Comparison of ENCODE assay signal across 27 mouse cellular contexts in the genomic region with DNA sequence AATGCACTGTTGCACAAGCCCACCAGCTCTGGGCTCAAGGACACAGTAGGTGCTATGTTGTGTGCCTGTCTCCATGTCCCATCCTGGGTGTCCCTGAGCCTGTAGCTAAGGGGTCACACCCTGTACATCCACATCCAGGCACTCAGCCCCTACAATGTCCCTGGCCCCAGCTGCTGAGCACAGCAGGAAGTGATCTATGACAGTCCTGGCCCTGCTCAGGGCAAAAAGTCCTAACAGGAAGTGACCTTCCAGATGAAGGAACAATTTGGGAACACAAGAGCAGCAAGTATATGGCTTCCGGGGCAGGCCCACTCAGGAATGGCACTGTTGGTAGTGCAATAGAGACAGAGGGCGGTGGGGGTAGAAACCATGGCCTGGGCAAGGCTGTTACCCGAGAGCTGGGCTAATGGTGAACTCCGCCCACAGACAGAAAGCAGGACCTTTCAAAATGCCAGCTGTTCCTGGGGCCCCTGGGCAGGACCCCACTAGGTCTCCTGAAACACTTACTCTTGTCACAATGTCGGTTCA. TPM values are rescaled to one million over a fixed set of nuclear protein-coding genes. Genes with fewer than 3 reads are reported as not detected.
DNase-seq lines count a peak whose midpoint lies in the region; ATAC-seq and TF ChIP-seq lines count a peak whose summit lies in the region.
"Had no signal": no experiment of that assay in that cellular context is flagged by ENCODE, and none has a peak within 500 bp of the region (broad histone marks: within the 10 kb centered on the region; RNA-seq: fewer than 3 reads in every experiment).

No protein-coding gene starts in this region.

- peaks cover 25% of the 10 kb centered on the region for H3K36me3 ChIP-seq in forebrain, embryonic 11.5 days (ENCODE audit: control insufficient read depth, insufficient read depth, low read length)
- peaks cover 84% of the 10 kb centered on the region for H3K36me3 ChIP-seq in forebrain, embryonic 12.5 days (replicated peaks)
- H3K36me3 ChIP-seq in liver, embryonic 16.5 days (ENCODE audit: control insufficient read depth, insufficient read depth) = peaks cover 5% of the 10 kb centered on the region
- H3K36me3 ChIP-seq in liver, embryonic 11.5 days (ENCODE audit: control insufficient read depth, insufficient read depth, low read length) = peaks cover 45% of the 10 kb centered on the region
- H3K36me3 ChIP-seq in stomach, postnatal 0 days (ENCODE audit: control insufficient read depth, insufficient read depth, low read length) = peaks cover 37% of the 10 kb centered on the region
- H3K36me3 ChIP-seq: G1E had no signal

- no peaks in the 10 kb centered on the region for H3K9me3 ChIP-seq in forebrain, embryonic 11.5 days (ENCODE audit: control insufficient read depth, low read length)
- H3K9me3 ChIP-seq in forebrain, embryonic 12.5 days = no peaks in the 10 kb centered on the region
- H3K9me3 ChIP-seq in liver, embryonic 16.5 days (replicated peaks; ENCODE audit: control insufficient read depth, low read length) = no peaks in the 10 kb centered on the region
- no peaks in the 10 kb centered on the region for H3K9me3 ChIP-seq in liver, embryonic 11.5 days (ENCODE audit: control insufficient read depth, low read length)
- no peaks in the 10 kb centered on the region for H3K9me3 ChIP-seq in stomach, postnatal 0 days (ENCODE audit: control insufficient read depth, low read length)
- H3K9me3 ChIP-seq: forebrain, embryonic 13.5 days; heart, embryonic 13.5 days; kidney, embryonic 15.5 days; limb, embryonic 15.5 days; liver, embryonic 15.5 days; midbrain, embryonic 10.5 days; midbrain, embryonic 15.5 days had no signal

- WGBS in forebrain, embryonic 11.5 days = 84% methylated on average over 5 of the region's 5 CpGs
- WGBS in forebrain, embryonic 12.5 days = 84% methylated on average over 5 of the region's 5 CpGs
- 55% methylated on average over 5 of the region's 5 CpGs for WGBS in liver, embryonic 16.5 days (ENCODE audit: insufficient replicate concordance)
- WGBS in liver, embryonic 11.5 days = 72% methylated on average over 5 of the region's 5 CpGs
- 66% methylated on average over 5 of the region's 5 CpGs for WGBS in stomach, postnatal 0 days

- no peak for TF ChIP-seq EP300 in stomach, postnatal 0 days (optimal IDR thresholded peaks at IDR 0.05)

- H3K27me3 ChIP-seq in forebrain, embryonic 11.5 days (ENCODE audit: control insufficient read depth, insufficient read depth, low read length) = no peaks in the 10 kb centered on the region
- no peaks in the 10 kb centered on the region for H3K27me3 ChIP-seq in forebrain, embryonic 12.5 days
- no peaks in the 10 kb centered on the region for H3K27me3 ChIP-seq in liver, embryonic 16.5 days (ENCODE audit: control insufficient read depth, insufficient read depth, low read depth, low read length)
- no peaks in the 10 kb centered on the region for H3K27me3 ChIP-seq in liver, embryonic 11.5 days (replicated peaks; ENCODE audit: control insufficient read depth, insufficient read depth, low read length)
- no peaks in the 10 kb centered on the region for H3K27me3 ChIP-seq in stomach, postnatal 0 days (ENCODE audit: control insufficient read depth, insufficient read depth, low read length)
- H3K27me3 ChIP-seq: forebrain, embryonic 13.5 days; heart, embryonic 13.5 days; kidney, embryonic 15.5 days; limb, embryonic 15.5 days; liver, embryonic 15.5 days; midbrain, embryonic 15.5 days had no signal

- peak; percentile 35 for DNase-seq in forebrain, embryonic 11.5 days (ENCODE audit: low spot score)
- DNase-seq in liver, embryonic 11.5 days (ENCODE audit: low spot score) = no peak
- peak; percentile 36 for DNase-seq in testis, postnatal 10 days (ENCODE audit: low spot score)
- DNase-seq in testis, postnatal 14 days (ENCODE audit: low spot score) = no peak
- peak; percentile 9 for DNase-seq in stomach, postnatal 0 days (ENCODE audit: low spot score)
- DNase-seq: adrenal gland, adult 8-10 months; cerebellum, adult 18-20 months; heart, postnatal 10 days; left cerebral cortex, postnatal 4 days; thymus, postnatal 14 days had no signal

- no peak for ATAC-seq in forebrain, embryonic 11.5 days (replicated peaks; ENCODE audit: low FRiP score)
- no peak for ATAC-seq in forebrain, embryonic 12.5 days (ENCODE audit: low FRiP score)
- peak; percentile 22; the same call in 1 of the 2 replicates for ATAC-seq in liver, embryonic 16.5 days (ENCODE audit: low read depth)
- no peak for ATAC-seq in liver, embryonic 11.5 days (replicated peaks; ENCODE audit: low FRiP score)
- ATAC-seq in stomach, postnatal 0 days (ENCODE audit: low FRiP score, low TSS enrichment) = no peak
- ATAC-seq: forebrain, embryonic 13.5 days; intestine, postnatal 0 days; midbrain, embryonic 15.5 days had no signal

- H3K27ac ChIP-seq in forebrain, embryonic 11.5 days (ENCODE audit: low read depth, low read length) = no peak overlapping the region
- H3K27ac ChIP-seq in forebrain, embryonic 12.5 days = no peak overlapping the region
- no peak overlapping the region for H3K27ac ChIP-seq in liver, embryonic 16.5 days (ENCODE audit: low read length)
- no peak overlapping the region for H3K27ac ChIP-seq in liver, embryonic 11.5 days (ENCODE audit: low read depth, low read length)
- no peak overlapping the region for H3K27ac ChIP-seq in stomach, postnatal 0 days (replicated peaks)
- H3K27ac ChIP-seq: forebrain, embryonic 13.5 days; heart, embryonic 13.5 days; hindbrain, embryonic 14.5 days; kidney, embryonic 15.5 days; limb, embryonic 15.5 days; liver, embryonic 15.5 days; macrophage; midbrain, embryonic 10.5 days; midbrain, embryonic 15.5 days had no signal

- no peak overlapping the region for H3K9ac ChIP-seq in forebrain, embryonic 11.5 days (ENCODE audit: low read length)
- H3K9ac ChIP-seq in forebrain, embryonic 12.5 days = no peak overlapping the region
- H3K9ac ChIP-seq in liver, embryonic 16.5 days (ENCODE audit: low read depth, low read length) = no peak overlapping the region
- H3K9ac ChIP-seq in liver, embryonic 11.5 days (ENCODE audit: low read depth, low read length) = no peak overlapping the region
- no peak overlapping the region for H3K9ac ChIP-seq in stomach, postnatal 0 days (ENCODE audit: low read length)
- H3K9ac ChIP-seq: forebrain, embryonic 13.5 days; heart, embryonic 13.5 days; hindbrain, embryonic 14.5 days; kidney, embryonic 15.5 days; limb, embryonic 15.5 days; liver, embryonic 15.5 days; midbrain, embryonic 15.5 days had no signal

- no peak overlapping the region for H3K4me2 ChIP-seq in forebrain, embryonic 11.5 days (ENCODE audit: low read depth, low read length, severe bottlenecking)
- no peak overlapping the region for H3K4me2 ChIP-seq in forebrain, embryonic 12.5 days
- H3K4me2 ChIP-seq in liver, embryonic 16.5 days (ENCODE audit: low read depth, low read length) = no peak overlapping the region
- H3K4me2 ChIP-seq in liver, embryonic 11.5 days = no peak overlapping the region
- no peak overlapping the region for H3K4me2 ChIP-seq in stomach, postnatal 0 days (replicated peaks; ENCODE audit: low read depth)
- H3K4me2 ChIP-seq: forebrain, embryonic 13.5 days; heart, embryonic 13.5 days; hindbrain, embryonic 14.5 days; kidney, embryonic 15.5 days; limb, embryonic 15.5 days; liver, embryonic 15.5 days; midbrain, embryonic 15.5 days had no signal

- no peaks in the 10 kb centered on the region for H3K4me1 ChIP-seq in forebrain, embryonic 11.5 days (replicated peaks; ENCODE audit: control insufficient read depth, insufficient read depth, low read length)
- 0 out of 2 replicates have a peak, but pooled peaks cover 1% of the 10 kb centered on the region for H3K4me1 ChIP-seq in forebrain, embryonic 12.5 days
- no peaks in the 10 kb centered on the region; the same call in 1 of the 2 replicates for H3K4me1 ChIP-seq in liver, embryonic 16.5 days (ENCODE audit: control insufficient read depth, low read depth, low read length)
- H3K4me1 ChIP-seq in liver, embryonic 11.5 days (replicated peaks; ENCODE audit: control insufficient read depth, insufficient read depth, low read length) = no peaks in the 10 kb centered on the region
- H3K4me1 ChIP-seq in stomach, postnatal 0 days (replicated peaks; ENCODE audit: control insufficient read depth, insufficient read depth) = no peaks in the 10 kb centered on the region
- H3K4me1 ChIP-seq: forebrain, embryonic 13.5 days; midbrain, embryonic 15.5 days had no signal

- no peak overlapping the region for H3K4me3 ChIP-seq in forebrain, embryonic 11.5 days (ENCODE audit: low read depth, low read length)
- H3K4me3 ChIP-seq in forebrain, embryonic 12.5 days (replicated peaks) = no peak overlapping the region
- H3K4me3 ChIP-seq in liver, embryonic 16.5 days (ENCODE audit: low read depth, low read length) = no peak overlapping the region
- no peak overlapping the region for H3K4me3 ChIP-seq in liver, embryonic 11.5 days (ENCODE audit: low read depth, low read length)
- H3K4me3 ChIP-seq in stomach, postnatal 0 days (ENCODE audit: low read depth, low read length) = no peak overlapping the region
- H3K4me3 ChIP-seq: erythroblast, embryonic 14.5 days; forebrain, embryonic 13.5 days; heart, embryonic 13.5 days; kidney, embryonic 15.5 days; limb, embryonic 15.5 days; liver, embryonic 15.5 days; midbrain, embryonic 10.5 days; midbrain, embryonic 15.5 days had no signal

- no peak for TF ChIP-seq CTCF in stomach, postnatal 0 days (IDR thresholded peaks at IDR 0.05; ENCODE audit: low read depth)

RNA-seq across cellular contexts. Expression of a gene that starts 7.8 kb away (rescaled TPM):
- 64.4 and 67.7 TPM in 2 replicates for polyA plus RNA-seq in forebrain, embryonic 11.5 days (2014; fragmentation: Nextera tagmentation; extraction: Ambion mirVana)
- polyA plus RNA-seq in forebrain, embryonic 12.5 days (2016; fragmentation: Nextera tagmentation; extraction: Ambion mirVana) = 69.0 and 70.6 TPM in 2 replicates
- 10.6 and 11.6 TPM in 2 replicates for polyA plus RNA-seq in liver, embryonic 16.5 days (2015; fragmentation: Nextera tagmentation; extraction: Ambion mirVana)
- polyA plus RNA-seq in liver, embryonic 11.5 days (2014; fragmentation: Nextera tagmentation; extraction: Ambion mirVana) = 33.1 and 36.5 TPM in 2 replicates
- polyA plus RNA-seq in stomach, postnatal 0 days (2015; fragmentation: Nextera tagmentation; extraction: Ambion mirVana) = 24.0 and 25.4 TPM in 2 replicates

RNA-seq across cellular contexts. Expression of a gene that starts 13.6 kb away (rescaled TPM):
- polyA plus RNA-seq in forebrain, embryonic 11.5 days (2014; fragmentation: Nextera tagmentation; extraction: Ambion mirVana) = 14.2 and 15.6 TPM in 2 replicates
- 9.2 and 10.6 TPM in 2 replicates for polyA plus RNA-seq in forebrain, embryonic 12.5 days (2016; fragmentation: Nextera tagmentation; extraction: Ambion mirVana)
- 24.2 and 26.0 TPM in 2 replicates for polyA plus RNA-seq in liver, embryonic 16.5 days (2015; fragmentation: Nextera tagmentation; extraction: Ambion mirVana)
- 27.1 and 30.1 TPM in 2 replicates for polyA plus RNA-seq in liver, embryonic 11.5 days (2014; fragmentation: Nextera tagmentation; extraction: Ambion mirVana)
- 81.8 and 92.1 TPM in 2 replicates for polyA plus RNA-seq in stomach, postnatal 0 days (2015; fragmentation: Nextera tagmentation; extraction: Ambion mirVana)

RNA-seq across cellular contexts. Expression of a gene that starts 39.9 kb away (rescaled TPM):
- polyA plus RNA-seq in forebrain, embryonic 11.5 days (2014; fragmentation: Nextera tagmentation; extraction: Ambion mirVana) = not detected in 2 replicates
- not detected in 2 replicates for polyA plus RNA-seq in forebrain, embryonic 12.5 days (2016; fragmentation: Nextera tagmentation; extraction: Ambion mirVana)
- polyA plus RNA-seq in liver, embryonic 16.5 days (2015; fragmentation: Nextera tagmentation; extraction: Ambion mirVana) = not detected in 2 replicates
- polyA plus RNA-seq in liver, embryonic 11.5 days (2014; fragmentation: Nextera tagmentation; extraction: Ambion mirVana) = not detected in 2 replicates
- polyA plus RNA-seq in stomach, postnatal 0 days (2015; fragmentation: Nextera tagmentation; extraction: Ambion mirVana) = not detected in 2 replicates
- polyA plus RNA-seq: embryonic facial prominence, embryonic 14.5 days; erythroblast, embryonic 14.5 days; forebrain, embryonic 13.5 days; G1E; heart, embryonic 13.5 days; hindbrain, embryonic 14.5 days; intestine, postnatal 0 days; kidney, embryonic 15.5 days; limb, embryonic 15.5 days; liver, embryonic 15.5 days; lung, embryonic 16.5 days; macrophage; midbrain, embryonic 10.5 days; midbrain, embryonic 15.5 days; neural tube, embryonic 11.5 days had no signal

Comparison
In these comparisons a context has a peak if more than half of its experiments do, and no peak if none do; other contexts are left out.
1. DNase-seq: peak in forebrain, embryonic 11.5 days (single experiment), testis, postnatal 10 days (single experiment) and stomach, postnatal 0 days (single experiment); none in liver, embryonic 11.5 days (single experiment) and testis, postnatal 14 days (single experiment).